Mouse (Mus musculus) hindbrain, embryonic 11.5 days (tissue): ENCODE data around the gene Eef1g. TPM values are rescaled to one million over a fixed set of nuclear protein-coding genes. Genes with fewer than 3 reads are reported as not detected.

Experiments used
- ATAC-seq: fragments of 200-750 bp; cut with Nextera tagmentation; 2 replicates; pipeline ENCODE4 v1.8.0; 2017; ENCODE audit warnings: mild to moderate bottlenecking, moderate TSS enrichment, moderate library complexity; ENCODE audit not compliant: low FRiP score
- DNase-seq: peaks from one replicate; pipeline ENCODE4 v3.0.0-alpha.2; 2015; ENCODE audit warnings: low spot score
- H3K27ac ChIP-seq: fragments of 300-500 bp; sonication (generic); 2 replicates; pipeline ENCODE4 v1.5.1; 2014; ENCODE audit warnings: mild to moderate bottlenecking, low read depth, low read length
- H3K27me3 ChIP-seq: fragments of 300-500 bp; sonication (generic); 2 replicates; pipeline ENCODE4 v1.6.1; 2014; ENCODE audit warnings: mild to moderate bottlenecking, low read length, moderate library complexity, mixed read lengths; ENCODE audit not compliant: control insufficient read depth, insufficient read depth
- H3K36me3 ChIP-seq: fragments of 300-500 bp; sonication (generic); 2 replicates; pipeline ENCODE4 v1.6.1; 2014; ENCODE audit warnings: mild to moderate bottlenecking, low read length, moderate library complexity, mixed read lengths; ENCODE audit not compliant: control insufficient read depth, insufficient read depth
- H3K4me1 ChIP-seq: fragments of 300-500 bp; sonication (generic); replicated peaks from 2 replicates; pipeline ENCODE4 v1.6.1; 2014; ENCODE audit warnings: low read length, mixed read lengths; ENCODE audit not compliant: control insufficient read depth, insufficient read depth
- H3K4me2 ChIP-seq: fragments of 300-500 bp; sonication (generic); replicated peaks from 2 replicates; pipeline ENCODE4 v1.6.1; 2014; ENCODE audit warnings: mild to moderate bottlenecking, low read depth, low read length
- H3K4me3 ChIP-seq: fragments of 300-500 bp; sonication (generic); 2 replicates; pipeline ENCODE4 v1.5.1; 2014; ENCODE audit warnings: low read depth, low read length
- H3K9ac ChIP-seq: fragments of 300-500 bp; sonication (generic); 2 replicates; pipeline ENCODE4 v1.6.1; 2014; ENCODE audit warnings: low read depth, low read length
- H3K9me3 ChIP-seq: fragments of 300-500 bp; sonication (generic); 2 replicates; pipeline ENCODE4 v1.6.1; 2016; ENCODE audit warnings: low read length; ENCODE audit not compliant: control insufficient read depth
- WGBS: fragments of 180-500 bp; shearing (Covaris S2); extraction: QIAGEN DNeasy Blood & Tissue Kit; methylation state at CpG from one replicate; pipeline ENCODE4 v1.1.7; 2014; 5-methylcytosine and 5-hydroxymethylcytosine counted together
- polyA plus RNA-seq: library from polyadenylated mRNA; unstranded; fragments of >200 nt; fragmentation: Nextera tagmentation; extraction: Ambion mirVana; gene quantifications from 2 replicates; pipeline ENCODE4 v1.2.1, GENCODE M21; 2014

The Eef1g gene
- polyA plus RNA-seq, 1 experiment from 2014 or later: 475 TPM

GRCm38 (mm10) chr19:8984255-8984868 is 17.5 kb downstream of the Eef1g start:
- Histone ChIP-seq H3K36me3 (peaks cover 3% of the 10 kb centered on the region; the same call in 1 of the 2 replicates), H3K4me2 (no peak overlapping the region), H3K4me1 (peaks cover 13% of the 10 kb centered on the region; the same call in 1 of the 2 replicates), H3K9ac (no peak overlapping the region), H3K9me3 (no peaks in the 10 kb centered on the region), H3K27ac (peak overlapping the region; percentile 63; the same call in 1 of the 2 replicates), H3K27me3 (peaks cover 13% of the 10 kb centered on the region), H3K4me3 (no peak overlapping the region)
- DNase-seq: peak; percentile 87
- ATAC-seq: peak; percentile 83
- 9% methylated on average over 7 of the region's 7 CpGs for WGBS

GRCm38 (mm10) chr19:8985891-8986290 is 19.1 kb downstream of the Eef1g start:
- Histone ChIP-seq H3K27me3 (peaks cover 21% of the 10 kb centered on the region), H3K4me3 (no peak overlapping the region), H3K9ac (no peak overlapping the region), H3K36me3 (no peaks in the 10 kb centered on the region), H3K27ac (no peak overlapping the region), H3K4me1 (peaks cover 19% of the 10 kb centered on the region), H3K4me2 (no peak overlapping the region), H3K9me3 (no peaks in the 10 kb centered on the region)
- no peak for DNase-seq
- no peak for ATAC-seq
- WGBS: 81% methylated on average over 5 of the region's 5 CpGs

GRCm38 (mm10) chr19:8987816-8988215 is 21.0 kb downstream of the Eef1g start:
- Histone ChIP-seq H3K36me3 (no peaks in the 10 kb centered on the region), H3K9ac (no peak overlapping the region), H3K4me3 (no peak overlapping the region; the same call in 1 of the 2 replicates), H3K9me3 (no peaks in the 10 kb centered on the region), H3K4me2 (no peak overlapping the region), H3K4me1 (peaks cover 19% of the 10 kb centered on the region), H3K27me3 (peaks cover 21% of the 10 kb centered on the region), H3K27ac (no peak overlapping the region)
- 57% methylated on average over 2 of the region's 2 CpGs for WGBS
- ATAC-seq: no peak
- DNase-seq: no peak

- ATAC-seq (no peak), DNase-seq (no peak)
- no peak overlapping the region for H3K27ac ChIP-seq
- peaks cover 21% of the 10 kb centered on the region for H3K27me3 ChIP-seq
- no peaks in the 10 kb centered on the region for H3K36me3 ChIP-seq
- no peaks in the 10 kb centered on the region for H3K9me3 ChIP-seq
- 10% methylated on average over 15 of the region's 15 CpGs for WGBS
- peak overlapping the region; percentile 54 for H3K4me3 ChIP-seq
- peak overlapping the region; percentile 58 for H3K9ac ChIP-seq
- H3K4me1 ChIP-seq: peaks cover 19% of the 10 kb centered on the region
- H3K4me2 ChIP-seq: peak overlapping the region; percentile 94
Measured at GRCm38 (mm10) chr19:8988346-8989065, 21.7 kb downstream of the Eef1g start.

GRCm38 (mm10) chr19:8989066-8989566 is 22.3 kb downstream of the Eef1g start, which contains the start of gene Ahnak:
Gene Ahnak (plus strand): TSS chr19:8989284.
- Histone ChIP-seq H3K9me3 (no peaks in the 10 kb centered on the region), H3K4me1 (peaks cover 17% of the 10 kb centered on the region), H3K4me3 (peak within 1 kb of the TSS; percentile 54), H3K27me3 (peaks cover 21% of the 10 kb centered on the region), H3K36me3 (no peaks in the 10 kb centered on the region), H3K4me2 (peak within 1 kb of the TSS; percentile 94), H3K27ac (no peak within 1 kb of the TSS), H3K9ac (peak within 1 kb of the TSS; percentile 58)
- WGBS: under 1% methylated on average over 36 of the region's 42 CpGs
- ATAC-seq (peak; percentile 39), DNase-seq (no peak)

GRCm38 (mm10) chr19:8989567-8990431 is 23.0 kb downstream of the Eef1g start:
- Histone ChIP-seq H3K36me3 (no peaks in the 10 kb centered on the region), H3K9me3 (no peaks in the 10 kb centered on the region), H3K27ac (no peak overlapping the region), H3K4me3 (peak overlapping the region; percentile 54), H3K4me1 (peaks cover 13% of the 10 kb centered on the region), H3K9ac (peak overlapping the region; percentile 58), H3K4me2 (peak overlapping the region; percentile 94), H3K27me3 (peaks cover 21% of the 10 kb centered on the region)
- DNase-seq (peak; percentile 69), ATAC-seq (peak; percentile 67)
- under 1% methylated on average over 51 of the region's 53 CpGs for WGBS

GRCm38 (mm10) chr19:8990432-8991102 is 23.7 kb downstream of the Eef1g start:
- Histone ChIP-seq H3K27ac (no peak overlapping the region), H3K9me3 (no peaks in the 10 kb centered on the region), H3K9ac (peak overlapping the region; percentile 34; the same call in 1 of the 2 replicates), H3K4me1 (peaks cover 13% of the 10 kb centered on the region), H3K4me2 (peak overlapping the region; percentile 94), H3K36me3 (no peaks in the 10 kb centered on the region), H3K4me3 (peak overlapping the region; percentile 54), H3K27me3 (peaks cover 21% of the 10 kb centered on the region)
- no peak for DNase-seq
- WGBS: 17% methylated on average over 15 of the region's 15 CpGs
- peak; percentile 58 for ATAC-seq
